9 mouse cellular contexts compared by ENCODE assay signal in the genomic region with DNA sequence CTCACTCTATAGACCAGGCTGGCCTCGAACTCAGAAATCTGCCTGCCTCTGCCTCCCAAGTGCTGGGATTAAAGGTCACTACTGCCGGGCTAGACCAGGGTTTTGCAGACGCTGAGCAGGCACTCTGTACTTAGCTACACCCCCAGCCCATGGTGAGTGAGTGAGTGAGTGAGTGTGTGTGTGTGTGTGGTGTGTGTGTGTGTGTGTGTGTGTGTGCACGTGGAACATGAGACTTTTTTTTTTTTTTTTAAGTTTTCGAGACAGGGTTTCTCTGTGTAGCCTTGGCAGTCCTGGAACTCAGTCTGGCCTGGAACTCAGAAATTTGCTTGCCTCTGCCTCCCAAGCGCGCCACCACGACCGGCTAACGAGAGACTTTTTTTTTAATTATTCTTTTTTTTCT. TPM values are rescaled to one million over a fixed set of nuclear protein-coding genes. Genes with fewer than 3 reads are reported as not detected.
A peak's percentile ranks its signal among the peaks of the same experiment; 100 is the strongest.
DNase-seq lines count a peak whose midpoint lies in the region; ATAC-seq lines count a peak whose summit lies in the region.
"Had no signal": no experiment of that assay in that cellular context is flagged by ENCODE, and none has a peak within 500 bp of the region (broad histone marks: within the 10 kb centered on the region; RNA-seq: fewer than 3 reads in every experiment).

No protein-coding gene starts in this region.

- intact Hi-C loops in heart, postnatal 25 days (cut with DNase I), result no loop called here

- H3K4me2 ChIP-seq in midbrain, embryonic 13.5 days (replicated peaks), result 0 out of 2 replicates have a peak overlapping the region, but pooled peaks have one; percentile 59
- H3K4me2 ChIP-seq in midbrain, embryonic 14.5 days (ENCODE audit: low read length), result no peak overlapping the region; the same call in 1 of the 2 replicates
- H3K4me2 ChIP-seq in limb, embryonic 12.5 days, result peak overlapping the region; percentile 78; the same call in 1 of the 2 replicates
- H3K4me2 ChIP-seq in stomach, embryonic 16.5 days (ENCODE audit: low read depth, low read length), result peak overlapping the region; percentile 97

- WGBS in heart, embryonic 10.5 days, result 74% methylated on average over 10 of the region's 10 CpGs
- 83% methylated on average over 10 of the region's 10 CpGs for whole genome bisulfite sequencing in midbrain, embryonic 13.5 days
- WGBS in midbrain, embryonic 14.5 days, result 82% methylated on average over 10 of the region's 10 CpGs
- WGBS in limb, embryonic 12.5 days, result 73% methylated on average over 10 of the region's 10 CpGs
- WGBS in stomach, embryonic 16.5 days, result 68% methylated on average over 10 of the region's 10 CpGs

- H3K27ac ChIP-seq in heart, embryonic 10.5 days, result peak overlapping the region; percentile 97
- peak overlapping the region; percentile 82; the same call in 1 of the 2 replicates for H3K27ac ChIP-seq in midbrain, embryonic 13.5 days
- H3K27ac ChIP-seq in midbrain, embryonic 14.5 days (replicated peaks; ENCODE audit: low read depth, low read length), result no peak overlapping the region
- H3K27ac ChIP-seq in limb, embryonic 12.5 days, result peak overlapping the region; percentile 99
- H3K27ac ChIP-seq in stomach, embryonic 16.5 days (ENCODE audit: low read length), result peak overlapping the region; percentile 100

- H3K4me1 ChIP-seq in heart, embryonic 10.5 days, result peaks cover 64% of the 10 kb centered on the region
- H3K4me1 ChIP-seq in midbrain, embryonic 13.5 days (replicated peaks), result peaks cover 58% of the 10 kb centered on the region
- peaks cover 32% of the 10 kb centered on the region for H3K4me1 ChIP-seq in midbrain, embryonic 14.5 days (ENCODE audit: control insufficient read depth, insufficient read depth, low read length)
- H3K4me1 ChIP-seq in limb, embryonic 12.5 days (replicated peaks), result peaks cover 59% of the 10 kb centered on the region
- peaks cover 35% of the 10 kb centered on the region for H3K4me1 ChIP-seq in stomach, embryonic 16.5 days (ENCODE audit: control insufficient read depth, insufficient read depth, low read length)

- no peak for ATAC-seq in midbrain, embryonic 13.5 days
- ATAC-seq in midbrain, embryonic 14.5 days (ENCODE audit: low FRiP score, low TSS enrichment), result no peak
- no peak for ATAC-seq in limb, embryonic 12.5 days (ENCODE audit: insufficient number of reproducible peaks, insufficient read depth, low FRiP score, low TSS enrichment, low read depth)
- no peak for ATAC-seq in stomach, embryonic 16.5 days (ENCODE audit: insufficient read depth, low FRiP score)

- H3K9ac ChIP-seq in midbrain, embryonic 13.5 days (replicated peaks), result no peak overlapping the region
- H3K9ac ChIP-seq in midbrain, embryonic 14.5 days (replicated peaks; ENCODE audit: low read length), result no peak overlapping the region
- no peak overlapping the region for H3K9ac ChIP-seq in limb, embryonic 12.5 days (replicated peaks)
- H3K9ac ChIP-seq in stomach, embryonic 16.5 days (ENCODE audit: low read length), result peak overlapping the region; percentile 70

- H3K4me3 ChIP-seq in heart, embryonic 10.5 days, result peak overlapping the region; percentile 55
- H3K4me3 ChIP-seq in midbrain, embryonic 13.5 days (replicated peaks), result 0 out of 2 replicates have a peak overlapping the region, but pooled peaks have one; percentile 42
- no peak overlapping the region for H3K4me3 ChIP-seq in midbrain, embryonic 14.5 days (replicated peaks; ENCODE audit: low read depth, low read length)
- no peak overlapping the region for H3K4me3 ChIP-seq in limb, embryonic 12.5 days (replicated peaks)
- H3K4me3 ChIP-seq in stomach, embryonic 16.5 days (replicated peaks; ENCODE audit: low read length), result peak overlapping the region; percentile 89

- H3K36me3 ChIP-seq in heart, embryonic 10.5 days, result peaks cover 16% of the 10 kb centered on the region
- H3K36me3 ChIP-seq in midbrain, embryonic 13.5 days, result no peaks in the 10 kb centered on the region
- no peaks in the 10 kb centered on the region for H3K36me3 ChIP-seq in midbrain, embryonic 14.5 days (ENCODE audit: control insufficient read depth, insufficient read depth, low read length)
- H3K36me3 ChIP-seq in limb, embryonic 12.5 days, result peaks cover 16% of the 10 kb centered on the region
- H3K36me3 ChIP-seq in stomach, embryonic 16.5 days (ENCODE audit: control insufficient read depth, insufficient read depth, low read length), result peaks cover 6% of the 10 kb centered on the region; the same call in 1 of the 2 replicates

- H3K27me3 ChIP-seq in heart, embryonic 10.5 days (ENCODE audit: insufficient read depth, poor library complexity, severe bottlenecking), result no peaks in the 10 kb centered on the region
- peaks cover 11% of the 10 kb centered on the region for H3K27me3 ChIP-seq in midbrain, embryonic 13.5 days
- H3K27me3 ChIP-seq in midbrain, embryonic 14.5 days (ENCODE audit: control insufficient read depth, insufficient read depth, low read length), result no peaks in the 10 kb centered on the region
- no peaks in the 10 kb centered on the region for H3K27me3 ChIP-seq in limb, embryonic 12.5 days
- H3K27me3 ChIP-seq in stomach, embryonic 16.5 days (ENCODE audit: control insufficient read depth, insufficient read depth, low read length), result no peaks in the 10 kb centered on the region

- no peaks in the 10 kb centered on the region for H3K9me3 ChIP-seq in heart, embryonic 10.5 days
- H3K9me3 ChIP-seq in midbrain, embryonic 13.5 days, result no peaks in the 10 kb centered on the region
- H3K9me3 ChIP-seq in midbrain, embryonic 14.5 days (ENCODE audit: control insufficient read depth, low read length), result no peaks in the 10 kb centered on the region
- no peaks in the 10 kb centered on the region for H3K9me3 ChIP-seq in limb, embryonic 12.5 days
- H3K9me3 ChIP-seq in stomach, embryonic 16.5 days (replicated peaks; ENCODE audit: control insufficient read depth, low read length), result no peaks in the 10 kb centered on the region

- DNase-seq in heart, embryonic 10.5 days (ENCODE audit: low spot score), result no peak
- DNase-seq in heart, postnatal 25 days (ENCODE audit: low spot score), result no peak
- DNase-seq in midbrain, embryonic 14.5 days, result no peak
- DNase-seq in ovary, adult 18-20 months (ENCODE audit: low spot score), result no peak
- DNase-seq in gastrocnemius, postnatal 10 days, result no peak
- DNase-seq: cerebellum, adult 11 months had no signal

RNA-seq across cellular contexts. Expression of a gene that starts 2.2 kb away (rescaled TPM):
- 68.3 and 75.1 TPM in 2 replicates for polyA plus RNA-seq in heart, embryonic 10.5 days (2016; fragmentation: Nextera tagmentation; extraction: Ambion mirVana)
- total RNA-seq in heart, postnatal 25 days (2021), result 10 to 100 TPM; 13.1 to 20.4 TPM
- polyA plus RNA-seq in midbrain, embryonic 13.5 days (2015; fragmentation: Nextera tagmentation; extraction: Ambion mirVana), result 34.5 and 37.6 TPM in 2 replicates
- polyA plus RNA-seq in midbrain, embryonic 14.5 days (2014; fragmentation: Nextera tagmentation; extraction: Ambion mirVana), result 17.7 and 22.9 TPM in 2 replicates
- polyA plus RNA-seq in limb, embryonic 12.5 days (2016; fragmentation: Nextera tagmentation; extraction: Ambion mirVana), result 96.9 and 106 TPM in 2 replicates
- 49.9 and 50.7 TPM in 2 replicates for polyA plus RNA-seq in stomach, embryonic 16.5 days (2015; fragmentation: Nextera tagmentation; extraction: Ambion mirVana)
- 10 to 100 TPM; 18.7 to 30.0 TPM for total RNA-seq in gastrocnemius, postnatal 10 days (2021)

RNA-seq across cellular contexts. Expression of a gene that starts 5.4 kb away (rescaled TPM):
- polyA plus RNA-seq in heart, embryonic 10.5 days (2016; fragmentation: Nextera tagmentation; extraction: Ambion mirVana), result 13.7 and 15.1 TPM in 2 replicates
- total RNA-seq in heart, postnatal 25 days (2021), result 10 to 100 TPM; 14.1 to 18.0 TPM
- 3.1 and 4.2 TPM in 2 replicates for polyA plus RNA-seq in midbrain, embryonic 13.5 days (2015; fragmentation: Nextera tagmentation; extraction: Ambion mirVana)
- 1.8 and 3.4 TPM in 2 replicates for polyA plus RNA-seq in midbrain, embryonic 14.5 days (2014; fragmentation: Nextera tagmentation; extraction: Ambion mirVana)
- 7.1 and 7.7 TPM in 2 replicates for polyA plus RNA-seq in limb, embryonic 12.5 days (2016; fragmentation: Nextera tagmentation; extraction: Ambion mirVana)
- 26.1 and 35.1 TPM in 2 replicates for polyA plus RNA-seq in stomach, embryonic 16.5 days (2015; fragmentation: Nextera tagmentation; extraction: Ambion mirVana)
- 10 to 100 TPM in 1 of 2 experiments, 1 to 10 TPM in 1; 8.1 to 10.5 TPM for total RNA-seq in gastrocnemius, postnatal 10 days (2021)

RNA-seq across cellular contexts. Expression of a gene that starts 17.9 kb away (rescaled TPM):
- 58.8 and 62.0 TPM in 2 replicates for polyA plus RNA-seq in heart, embryonic 10.5 days (2016; fragmentation: Nextera tagmentation; extraction: Ambion mirVana)
- 10 to 100 TPM; 18.2 to 20.9 TPM for total RNA-seq in heart, postnatal 25 days (2021)
- 43.4 and 49.5 TPM in 2 replicates for polyA plus RNA-seq in midbrain, embryonic 13.5 days (2015; fragmentation: Nextera tagmentation; extraction: Ambion mirVana)
- 38.3 and 47.9 TPM in 2 replicates for polyA plus RNA-seq in midbrain, embryonic 14.5 days (2014; fragmentation: Nextera tagmentation; extraction: Ambion mirVana)
- 45.4 and 51.6 TPM in 2 replicates for polyA plus RNA-seq in limb, embryonic 12.5 days (2016; fragmentation: Nextera tagmentation; extraction: Ambion mirVana)
- 38.7 and 41.2 TPM in 2 replicates for polyA plus RNA-seq in stomach, embryonic 16.5 days (2015; fragmentation: Nextera tagmentation; extraction: Ambion mirVana)
- 10 to 100 TPM; 22.6 to 23.0 TPM for total RNA-seq in gastrocnemius, postnatal 10 days (2021)

RNA-seq across cellular contexts. Expression of a gene that starts 18.1 kb away (rescaled TPM):
- 79.8 and 81.3 TPM in 2 replicates for polyA plus RNA-seq in heart, embryonic 10.5 days (2016; fragmentation: Nextera tagmentation; extraction: Ambion mirVana)
- total RNA-seq in heart, postnatal 25 days (2021), result 10 to 100 TPM; 40.6 to 44.3 TPM
- 97.9 and 99.2 TPM in 2 replicates for polyA plus RNA-seq in midbrain, embryonic 13.5 days (2015; fragmentation: Nextera tagmentation; extraction: Ambion mirVana)
- 78.0 and 81.9 TPM in 2 replicates for polyA plus RNA-seq in midbrain, embryonic 14.5 days (2014; fragmentation: Nextera tagmentation; extraction: Ambion mirVana)
- polyA plus RNA-seq in limb, embryonic 12.5 days (2016; fragmentation: Nextera tagmentation; extraction: Ambion mirVana), result 83.0 and 86.8 TPM in 2 replicates
- 84.3 and 88.5 TPM in 2 replicates for polyA plus RNA-seq in stomach, embryonic 16.5 days (2015; fragmentation: Nextera tagmentation; extraction: Ambion mirVana)
- 10 to 100 TPM; 36.5 to 46.2 TPM for total RNA-seq in gastrocnemius, postnatal 10 days (2021)

RNA-seq across cellular contexts. Expression of a gene that starts 24.2 kb away (rescaled TPM):
- polyA plus RNA-seq in heart, embryonic 10.5 days (2016; fragmentation: Nextera tagmentation; extraction: Ambion mirVana), result 726 and 844 TPM in 2 replicates
- 100 to 1,000 TPM; 489 to 520 TPM for total RNA-seq in heart, postnatal 25 days (2021)
- polyA plus RNA-seq in midbrain, embryonic 13.5 days (2015; fragmentation: Nextera tagmentation; extraction: Ambion mirVana), result 531 and 537 TPM in 2 replicates
- 580 and 617 TPM in 2 replicates for polyA plus RNA-seq in midbrain, embryonic 14.5 days (2014; fragmentation: Nextera tagmentation; extraction: Ambion mirVana)
- 915 and 927 TPM in 2 replicates for polyA plus RNA-seq in limb, embryonic 12.5 days (2016; fragmentation: Nextera tagmentation; extraction: Ambion mirVana)
- polyA plus RNA-seq in stomach, embryonic 16.5 days (2015; fragmentation: Nextera tagmentation; extraction: Ambion mirVana), result 800 and 962 TPM in 2 replicates
- total RNA-seq in gastrocnemius, postnatal 10 days (2021), result 100 to 1,000 TPM; 757 to 807 TPM

Comparison
In these comparisons a context has a peak if more than half of its experiments do, and no peak if none do; other contexts are left out.
1. H3K4me3 ChIP-seq: peak in heart, embryonic 10.5 days (single experiment), midbrain, embryonic 13.5 days (single experiment) and stomach, embryonic 16.5 days (single experiment); none in midbrain, embryonic 14.5 days (single experiment) and limb, embryonic 12.5 days (single experiment).